Mouse (Mus musculus) intestine, embryonic 14.5 days (tissue): ENCODE measurements at regions not wholly inside any gene's neighbourhood (a gene's known extent, or its start where the extent isn't known, plus 50 kb on each side); places are given as distances from the start of the nearest gene placed in this dataset.

Source experiments
- ATAC-seq: fragments of 200-750 bp; cut with Nextera tagmentation; replicated peaks from 2 replicates; pipeline ENCODE4 v1.8.0; 2017; ENCODE audit warnings: low read depth, moderate number of reproducible peaks, moderate TSS enrichment, moderate library complexity; ENCODE audit not compliant: low FRiP score, low TSS enrichment
- DNase-seq: peaks from one replicate; pipeline ENCODE4 v3.0.0-alpha.2; 2018; ENCODE audit warnings: low spot score
- H3K27ac ChIP-seq: fragments of 300-500 bp; sonication (generic); 2 replicates; pipeline ENCODE4 v1.5.1; 2014; ENCODE audit warnings: low read depth, mild to moderate bottlenecking, control low read depth
- H3K27me3 ChIP-seq: fragments of 300-500 bp; sonication (generic); replicated peaks from 2 replicates; pipeline ENCODE4 v1.6.1; 2014; ENCODE audit warnings: low read length, control low read depth; ENCODE audit not compliant: control insufficient read depth, insufficient read depth
- H3K36me3 ChIP-seq: fragments of 300-500 bp; sonication (generic); 2 replicates; pipeline ENCODE4 v1.6.1; 2014; ENCODE audit warnings: low read length, control low read depth; ENCODE audit not compliant: control insufficient read depth, insufficient read depth
- H3K4me1 ChIP-seq: fragments of 300-500 bp; sonication (generic); replicated peaks from 2 replicates; pipeline ENCODE4 v1.6.1; 2014; ENCODE audit warnings: low read length, control low read depth, mixed read lengths; ENCODE audit not compliant: control insufficient read depth, insufficient read depth
- H3K4me2 ChIP-seq: fragments of 300-500 bp; sonication (generic); 2 replicates; pipeline ENCODE4 v1.6.1; 2014; ENCODE audit warnings: low read length
- H3K4me3 ChIP-seq: fragments of 300-500 bp; sonication (generic); 2 replicates; pipeline ENCODE4 v1.5.1; 2014; ENCODE audit warnings: low read depth, low read length, control low read depth, mixed read lengths
- H3K9ac ChIP-seq: fragments of 300-500 bp; sonication (generic); 2 replicates; pipeline ENCODE4 v1.6.1; 2014; ENCODE audit warnings: mild to moderate bottlenecking, low read length
- H3K9me3 ChIP-seq: fragments of 300-500 bp; sonication (generic); 2 replicates; pipeline ENCODE4 v1.6.1; 2016; ENCODE audit warnings: low read length, control low read depth; ENCODE audit not compliant: control insufficient read depth
- WGBS: fragments of 180-500 bp; shearing (Covaris S2); extraction: QIAGEN DNeasy Blood & Tissue Kit; methylation state at CpG from one replicate; pipeline ENCODE4 v1.1.7; 2014; 5-methylcytosine and 5-hydroxymethylcytosine counted together

GRCm38 (mm10) chr9:22937686-22938391 lies 285.0 kb upstream of the Bmper start:
- DNase-seq (no peak), ATAC-seq (no peak)
- Histone ChIP-seq H3K4me2 (no peak overlapping the region), H3K4me3 (no peak overlapping the region), H3K4me1 (no peaks in the 10 kb centered on the region), H3K9ac (no peak overlapping the region), H3K36me3 (no peaks in the 10 kb centered on the region), H3K9me3 (no peaks in the 10 kb centered on the region), H3K27me3 (no peaks in the 10 kb centered on the region), H3K27ac (no peak overlapping the region)
- whole genome bisulfite sequencing = 85% methylated on average over 7 of the region's 7 CpGs

GRCm38 (mm10) chr9:22944992-22945391 lies 277.9 kb upstream of the Bmper start:
- WGBS = 88% methylated on average over 6 of the region's 6 CpGs
- DNase-seq (no peak), ATAC-seq (no peak)
- H3K27ac ChIP-seq = no peak overlapping the region
- no peaks in the 10 kb centered on the region for H3K27me3 ChIP-seq
- H3K4me1 ChIP-seq = no peaks in the 10 kb centered on the region
- no peaks in the 10 kb centered on the region for H3K36me3 ChIP-seq
- H3K9ac ChIP-seq = no peak overlapping the region
- no peaks in the 10 kb centered on the region for H3K9me3 ChIP-seq
- no peak overlapping the region for H3K4me2 ChIP-seq
- H3K4me3 ChIP-seq = no peak overlapping the region

DNA sequence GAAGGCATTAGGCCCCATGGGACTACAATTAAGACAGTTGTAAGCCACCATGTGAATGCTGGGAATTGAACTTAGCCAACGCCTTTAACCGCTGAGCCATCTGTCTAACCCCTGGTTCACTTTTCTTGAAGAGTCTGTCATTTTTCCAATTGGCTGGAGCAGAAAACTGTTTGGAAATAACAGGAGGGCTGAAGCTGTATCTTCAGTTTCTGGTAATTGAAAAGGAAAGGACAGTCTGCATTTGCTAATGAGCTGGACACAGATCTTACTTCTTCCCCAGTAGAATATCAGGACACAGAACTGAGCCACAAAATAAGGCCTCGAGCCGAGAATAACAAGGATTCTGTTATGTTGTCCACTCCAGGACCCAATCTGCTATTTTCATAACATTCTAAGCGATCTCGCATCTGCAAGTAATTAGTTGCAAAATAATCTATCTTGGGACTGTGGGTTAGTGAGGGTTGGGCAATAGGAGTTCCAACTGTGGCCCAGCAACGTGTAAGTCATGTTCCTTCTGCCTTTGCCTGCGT lies 277.4 kb upstream of the Bmper start:
- H3K27me3 ChIP-seq = no peaks in the 10 kb centered on the region
- 86% methylated on average over 8 of the region's 8 CpGs for WGBS
- no peak overlapping the region for H3K9ac ChIP-seq
- no peaks in the 10 kb centered on the region for H3K36me3 ChIP-seq
- DNase-seq = no peak
- H3K27ac ChIP-seq = no peak overlapping the region
- no peak overlapping the region for H3K4me3 ChIP-seq
- no peak overlapping the region for H3K4me2 ChIP-seq
- H3K4me1 ChIP-seq = no peaks in the 10 kb centered on the region
- H3K9me3 ChIP-seq = no peaks in the 10 kb centered on the region
- ATAC-seq = no peak

DNA sequence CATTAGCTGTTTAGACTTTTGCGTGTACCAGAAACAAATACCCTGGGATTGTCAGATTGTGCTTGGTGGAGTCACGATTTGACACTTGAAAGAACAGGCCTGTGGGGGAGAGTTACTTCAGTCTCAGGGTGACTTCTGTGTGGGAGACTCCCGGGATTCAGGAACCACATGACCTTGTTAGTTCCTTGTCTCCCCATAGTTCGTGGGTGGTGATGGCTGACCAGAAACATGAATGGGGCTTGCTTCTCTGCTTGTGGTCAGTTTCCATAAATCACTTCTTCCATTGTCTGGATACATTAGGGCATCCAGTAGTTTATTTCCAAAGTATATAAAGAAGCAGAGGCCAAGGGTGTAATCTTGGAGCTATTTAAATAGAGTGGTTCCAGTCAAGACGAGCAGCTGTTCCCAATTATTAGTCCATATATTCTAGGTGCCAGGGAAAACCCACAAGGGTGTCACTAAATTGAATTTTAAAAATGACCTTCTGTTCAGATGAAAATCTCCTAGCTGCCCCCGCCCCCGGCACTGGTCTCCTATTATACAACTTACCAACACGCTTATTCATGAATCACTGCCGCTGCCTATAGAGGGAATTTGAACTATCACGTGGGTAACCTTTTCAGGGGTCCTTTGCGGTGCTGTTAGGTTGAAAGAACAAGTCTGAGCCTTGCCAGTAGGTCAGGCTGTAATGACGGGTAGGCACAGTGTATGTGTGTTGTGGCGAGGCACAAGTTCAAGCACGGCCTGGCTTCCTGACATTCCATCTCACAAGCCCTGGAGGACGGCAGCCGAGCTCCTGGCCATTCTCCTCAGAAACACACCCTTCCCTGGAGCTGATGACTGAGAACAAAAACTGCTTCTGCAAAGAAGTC lies 270.1 kb upstream of the Bmper start:
- H3K9ac ChIP-seq = no peak overlapping the region
- H3K9me3 ChIP-seq = no peaks in the 10 kb centered on the region
- ATAC-seq (no peak), DNase-seq (no peak)
- H3K4me1 ChIP-seq = no peaks in the 10 kb centered on the region
- H3K4me3 ChIP-seq = no peak overlapping the region
- no peaks in the 10 kb centered on the region for H3K36me3 ChIP-seq
- H3K27me3 ChIP-seq = no peaks in the 10 kb centered on the region
- WGBS = 67% methylated on average over 16 of the region's 16 CpGs
- no peak overlapping the region for H3K4me2 ChIP-seq
- no peak overlapping the region for H3K27ac ChIP-seq

DNA sequence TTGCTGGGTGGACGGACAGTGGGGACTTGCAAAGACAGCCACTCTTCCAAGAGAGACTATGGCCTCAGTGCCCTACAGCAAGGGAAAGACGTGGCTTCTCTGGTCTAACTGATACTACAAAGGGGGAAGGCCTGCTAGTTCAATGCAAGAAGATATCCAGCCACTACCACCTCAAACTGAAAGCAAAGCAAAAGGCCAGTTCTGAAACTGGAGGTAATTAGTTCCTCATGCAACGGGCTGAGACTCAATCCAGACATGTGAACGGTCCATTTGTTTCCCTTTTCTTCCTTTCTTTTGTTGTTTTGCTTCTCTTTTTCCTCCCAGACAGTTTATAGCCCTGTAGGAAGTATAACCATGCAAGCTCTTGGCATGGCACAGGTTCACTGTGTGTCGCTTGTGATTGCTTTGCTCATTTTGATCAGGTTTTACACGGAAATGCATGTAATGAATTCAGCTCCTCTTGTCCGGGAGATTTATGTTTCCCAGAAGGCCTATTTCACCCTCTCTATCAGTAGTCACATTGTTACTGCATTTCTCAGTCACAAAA lies 260.5 kb upstream of the Bmper start:
- Histone ChIP-seq H3K9me3 (no peaks in the 10 kb centered on the region), H3K4me1 (no peaks in the 10 kb centered on the region), H3K27ac (no peak overlapping the region), H3K4me3 (no peak overlapping the region), H3K27me3 (no peaks in the 10 kb centered on the region), H3K9ac (no peak overlapping the region), H3K36me3 (no peaks in the 10 kb centered on the region), H3K4me2 (no peak overlapping the region)
- no peak for ATAC-seq
- WGBS = 73% methylated on average over 7 of the region's 7 CpGs
- DNase-seq = no peak

DNA sequence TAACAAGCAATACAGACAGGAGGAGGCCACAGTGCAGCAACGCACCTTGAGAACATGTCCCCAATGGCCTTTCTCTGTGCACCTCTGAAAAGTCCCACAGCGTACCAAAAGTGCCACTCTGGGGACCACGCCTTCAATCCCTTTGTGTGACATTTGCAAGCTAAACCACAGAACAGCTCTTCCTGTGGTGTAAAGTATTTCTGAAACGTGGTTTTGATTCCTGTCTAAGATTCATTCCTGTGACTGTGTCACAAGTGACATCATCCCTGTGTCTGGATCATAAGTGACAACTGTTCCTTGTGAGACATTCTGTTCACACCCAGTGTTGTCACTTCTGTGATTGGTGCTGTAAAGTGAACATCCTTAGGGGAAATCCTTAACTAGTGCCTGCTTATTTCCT lies 251.6 kb upstream of the Bmper start:
- no peak for ATAC-seq
- no peak for DNase-seq
- no peaks in the 10 kb centered on the region for H3K27me3 ChIP-seq
- H3K9me3 ChIP-seq = no peaks in the 10 kb centered on the region
- WGBS = 82% methylated on average over 4 of the region's 4 CpGs
- H3K9ac ChIP-seq = no peak overlapping the region
- no peak overlapping the region for H3K27ac ChIP-seq
- no peak overlapping the region for H3K4me3 ChIP-seq
- no peaks in the 10 kb centered on the region for H3K4me1 ChIP-seq
- H3K36me3 ChIP-seq = no peaks in the 10 kb centered on the region
- no peak overlapping the region for H3K4me2 ChIP-seq

DNA sequence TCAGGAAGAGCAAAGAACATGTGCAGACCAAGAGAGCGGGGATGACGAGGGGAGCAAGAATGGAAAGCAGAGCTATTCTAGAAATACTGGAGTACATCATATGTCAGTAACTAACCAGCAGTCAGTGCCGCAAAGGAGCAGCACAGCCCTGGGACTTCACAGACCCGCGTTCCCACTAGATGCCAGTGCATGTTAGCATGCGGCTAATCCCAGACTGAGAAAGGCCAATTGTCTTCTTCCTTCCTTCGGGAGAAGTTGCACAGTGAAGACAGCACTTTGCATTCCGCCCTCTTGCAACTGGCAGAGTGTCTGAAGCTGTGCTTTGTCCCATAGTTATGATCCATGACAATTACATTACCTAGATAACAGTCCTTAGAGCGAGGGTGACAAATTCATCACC lies 246.1 kb upstream of the Bmper start:
- DNase-seq = no peak
- H3K9ac ChIP-seq = no peak overlapping the region
- H3K4me2 ChIP-seq = no peak overlapping the region
- H3K36me3 ChIP-seq = no peaks in the 10 kb centered on the region
- ATAC-seq = no peak
- no peak overlapping the region for H3K4me3 ChIP-seq
- no peaks in the 10 kb centered on the region; the same call in 1 of the 2 replicates for H3K27me3 ChIP-seq
- H3K4me1 ChIP-seq = no peaks in the 10 kb centered on the region
- H3K27ac ChIP-seq = no peak overlapping the region
- H3K9me3 ChIP-seq = no peaks in the 10 kb centered on the region
- WGBS = 61% methylated on average over 9 of the region's 9 CpGs

DNA sequence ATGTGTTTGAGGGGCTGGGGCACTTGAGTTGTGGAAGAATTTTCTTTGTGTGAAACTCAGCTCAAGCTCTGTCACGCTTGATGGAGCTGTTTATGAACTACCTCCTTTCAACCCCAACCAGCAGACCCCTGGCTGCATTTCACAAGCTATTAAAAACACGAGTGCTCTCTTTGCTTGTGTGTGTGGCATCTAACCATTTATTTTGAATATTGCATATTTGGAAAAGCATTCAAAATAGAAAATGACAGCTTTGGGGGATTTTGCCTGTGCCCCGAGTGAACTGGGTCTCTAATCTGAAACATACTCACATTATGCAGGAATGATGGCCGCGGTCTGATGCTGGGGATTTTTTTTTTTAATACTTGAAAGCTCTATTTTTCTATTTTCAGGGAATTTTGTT lies 243.2 kb upstream of the Bmper start:
- no peak for DNase-seq
- H3K4me2 ChIP-seq = no peak overlapping the region
- H3K9me3 ChIP-seq = no peaks in the 10 kb centered on the region
- 72% methylated on average over 5 of the region's 5 CpGs for WGBS
- ATAC-seq = no peak
- H3K4me1 ChIP-seq = no peaks in the 10 kb centered on the region
- no peak overlapping the region for H3K27ac ChIP-seq
- H3K4me3 ChIP-seq = no peak overlapping the region
- H3K9ac ChIP-seq = no peak overlapping the region
- H3K27me3 ChIP-seq = no peaks in the 10 kb centered on the region; the same call in 1 of the 2 replicates
- H3K36me3 ChIP-seq = no peaks in the 10 kb centered on the region
